Mouse (Mus musculus) megakaryocyte, adult 5-6 weeks (primary cell): ENCODE measurements around the gene Grn. TPM values are rescaled to one million over a fixed set of nuclear protein-coding genes. Genes with fewer than 3 reads are reported as not detected.

Source experiments
- ATAC-seq: 2 replicates; pipeline ENCODE4 v1.8.0; 2016; ENCODE audit warnings: mild to moderate bottlenecking, inconsistent platforms; ENCODE audit not compliant: poor library complexity, severe bottlenecking
- total RNA-seq, 2 experiments: library from RNA; stranded (forward) in 1 of 2; stranded (reverse) in 1 of 2; fragments of 153-499, 151-499 nt in 1 of 2; fragments of 221-1000, 200-1000 nt in 1 of 2; gene quantifications; 2 replicates each; pipeline versions ENCODE4 v1.2.3 to v1.2.4; 2015 to 2017

Gene Grn
- total RNA-seq, 2 experiments from 2014 or later = 201 to 566 TPM

- ATAC-seq = no peak
These were observed 8.6 kb upstream of the Grn start for GRCm38 (mm10) chr11:102421559-102421958.

DNA sequence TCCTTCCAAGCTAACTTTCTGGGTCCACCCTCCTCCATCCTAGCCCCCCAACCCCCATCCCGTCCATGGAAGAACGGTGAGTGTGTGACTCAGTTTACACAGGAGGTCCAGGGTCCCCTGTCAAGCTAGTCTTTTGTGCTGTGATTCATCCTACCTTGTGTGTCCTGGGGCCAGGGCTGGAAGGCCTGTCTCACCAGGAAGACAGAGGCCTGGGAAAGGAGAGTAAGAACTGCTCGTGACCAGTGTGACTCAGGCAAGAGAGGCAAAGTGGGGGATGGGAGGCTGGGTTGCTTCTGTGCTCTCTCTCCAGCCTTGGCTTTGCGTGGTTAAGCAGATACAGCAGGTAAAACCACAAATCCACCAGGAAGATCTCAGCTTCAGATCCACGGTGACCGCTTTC, 5.4 kb upstream of the Grn start:
- ATAC-seq = no peak

DNA sequence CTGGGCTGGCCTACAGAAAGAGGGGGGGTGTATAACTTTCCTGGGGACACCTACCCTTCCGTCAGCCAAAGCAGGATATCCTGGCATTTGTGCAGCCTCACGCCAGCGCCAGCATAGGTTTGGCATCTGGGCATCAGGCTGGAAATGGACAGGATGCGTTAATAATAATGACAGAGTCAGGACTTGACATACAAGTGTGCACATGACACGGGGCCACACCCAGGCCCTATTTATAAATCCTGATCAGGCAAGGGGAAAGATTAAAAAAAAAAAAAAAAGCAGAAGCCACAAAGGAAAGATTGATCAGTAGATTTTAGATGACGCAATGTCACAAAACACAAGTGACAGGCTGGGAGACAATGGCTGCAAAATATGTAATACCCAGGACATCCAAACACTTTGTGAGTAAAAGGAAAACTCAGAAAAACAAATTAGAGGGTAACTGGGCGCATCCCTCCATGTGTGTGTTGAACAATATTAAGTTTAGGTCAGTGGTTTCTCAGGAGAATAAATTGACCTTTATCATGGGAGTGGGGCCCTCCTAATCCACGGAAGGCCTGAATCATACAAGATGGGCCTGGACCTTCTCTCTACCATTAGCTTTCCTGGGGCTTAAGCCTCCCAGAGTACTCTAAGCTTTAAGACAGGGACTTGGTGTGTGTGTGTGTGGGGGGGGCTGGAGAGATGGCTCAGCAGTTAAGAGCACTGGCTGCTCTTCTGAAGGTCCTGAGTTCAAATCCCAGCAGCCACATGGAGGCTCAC, 4.4 kb upstream of the Grn start:
- 0 out of 2 replicates have a peak, but pooled peaks have one; percentile 7 for ATAC-seq

DNA sequence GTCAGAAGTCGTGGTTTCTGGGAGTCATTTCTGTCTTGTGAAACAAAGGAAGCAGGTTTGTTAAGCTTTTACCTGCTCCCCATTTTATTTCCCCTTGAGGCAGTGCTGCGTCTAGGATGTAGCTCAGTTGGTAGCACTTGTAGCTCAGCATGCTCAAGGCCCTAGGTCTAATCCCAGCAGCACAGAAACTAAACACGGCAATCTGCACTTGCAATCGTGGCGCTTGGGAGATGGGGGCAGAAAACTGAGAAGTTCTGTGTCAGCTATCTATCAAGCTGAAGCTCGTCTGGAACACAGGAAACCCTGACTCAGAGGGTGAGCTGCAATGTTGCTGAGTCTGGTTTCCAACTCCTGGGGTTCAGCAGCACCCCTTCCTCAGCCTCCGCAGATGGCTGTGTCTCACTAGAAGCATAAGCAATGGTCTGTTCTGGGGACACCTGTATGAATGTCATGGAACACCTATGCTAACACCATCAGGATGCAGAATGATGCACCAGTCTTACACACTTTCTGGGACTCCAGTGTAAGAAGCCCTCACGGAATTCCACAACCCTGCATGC, 1.1 kb upstream of the Grn start:
- ATAC-seq = 0 out of 2 replicates have a peak, but pooled peaks have one; percentile 14

DNA sequence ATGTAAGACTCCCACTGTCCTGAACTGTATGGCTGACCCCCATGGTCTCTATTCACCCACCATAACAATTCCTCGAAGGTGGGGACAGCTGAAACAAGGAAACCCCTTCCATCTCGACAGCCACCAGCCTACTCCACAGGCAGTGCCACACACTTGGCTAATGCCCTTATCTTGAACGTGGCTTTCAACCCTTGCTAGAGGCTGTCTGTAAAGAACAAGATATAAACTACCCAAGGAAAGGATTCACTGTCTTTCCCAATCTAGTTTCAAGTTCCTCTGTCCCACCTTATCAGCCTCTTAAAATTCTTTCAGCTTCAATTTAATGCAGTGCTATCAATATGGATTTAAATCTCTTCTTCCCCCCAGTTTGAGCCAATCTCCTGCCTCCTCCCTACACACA, 564 bp upstream of the Grn start:
- no peak for ATAC-seq

GRCm38 (mm10) chr11:102431018-102431645, 1.0 kb downstream of the Grn start:
- peak; percentile 17; the same call in 1 of the 2 replicates for ATAC-seq

DNA sequence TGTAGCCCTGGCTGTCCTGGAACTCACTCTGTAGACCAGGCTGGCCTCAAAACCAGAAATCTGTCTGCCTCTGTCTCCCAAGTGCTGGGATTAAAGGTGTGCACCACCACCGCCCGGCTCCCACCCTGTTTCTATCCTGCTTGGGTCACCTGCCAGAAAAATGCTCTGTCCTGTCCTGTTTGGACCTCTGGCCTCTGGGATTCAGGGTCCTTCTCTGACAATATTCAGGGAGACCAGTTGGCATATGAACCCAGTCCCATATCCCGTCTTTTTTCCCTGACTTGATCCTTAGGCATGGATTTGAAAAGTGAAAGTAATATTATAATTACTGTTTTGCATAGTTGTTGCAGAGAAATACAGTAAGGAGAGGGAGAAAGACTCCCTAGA, 1.6 kb downstream of the Grn start:
- ATAC-seq = no peak

DNA sequence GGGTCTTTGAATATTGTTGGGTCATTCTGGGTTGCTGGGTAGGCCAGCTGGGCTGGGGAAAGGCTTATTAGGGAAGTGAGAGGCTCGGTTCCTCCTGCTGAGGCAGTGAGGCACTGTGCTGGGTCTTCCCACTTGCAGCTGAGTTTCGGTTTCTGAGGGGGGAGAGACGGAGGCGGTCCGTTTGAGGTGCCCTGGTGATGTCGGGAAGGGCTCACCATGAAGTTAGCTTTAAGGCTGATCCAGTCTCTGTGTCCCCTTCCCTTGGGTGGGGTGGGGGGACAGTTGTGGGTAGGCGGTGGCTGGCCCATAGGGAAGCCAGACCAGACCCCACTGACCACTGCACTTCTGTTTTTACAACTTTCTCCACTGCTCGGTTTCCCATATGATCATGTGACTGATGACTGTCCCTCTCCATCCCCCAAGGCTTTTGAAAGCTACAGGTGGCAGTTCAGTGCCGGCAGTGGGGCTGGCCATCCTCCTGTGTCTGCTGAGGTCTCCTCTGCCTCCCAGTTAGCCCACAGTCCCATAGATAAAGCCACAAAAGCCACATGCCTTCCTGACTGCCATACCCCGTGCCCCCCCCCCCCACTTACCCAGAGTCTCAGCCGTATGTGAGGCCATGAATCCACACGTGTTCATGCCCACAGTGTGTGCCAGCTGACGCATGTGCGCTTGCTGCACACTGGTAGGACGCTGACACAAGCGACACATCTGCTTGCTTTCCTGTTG, 2.2 kb downstream of the Grn start:
- peak; percentile 57 for ATAC-seq

GRCm38 (mm10) chr11:102432896-102433295, 2.8 kb downstream of the Grn start:
- ATAC-seq = no peak

GRCm38 (mm10) chr11:102433866-102434265, 3.8 kb downstream of the Grn start:
- ATAC-seq = no peak

GRCm38 (mm10) chr11:102434406-102434805, 4.3 kb downstream of the Grn start:
- peak; percentile 31; the same call in 1 of the 2 replicates for ATAC-seq

DNA sequence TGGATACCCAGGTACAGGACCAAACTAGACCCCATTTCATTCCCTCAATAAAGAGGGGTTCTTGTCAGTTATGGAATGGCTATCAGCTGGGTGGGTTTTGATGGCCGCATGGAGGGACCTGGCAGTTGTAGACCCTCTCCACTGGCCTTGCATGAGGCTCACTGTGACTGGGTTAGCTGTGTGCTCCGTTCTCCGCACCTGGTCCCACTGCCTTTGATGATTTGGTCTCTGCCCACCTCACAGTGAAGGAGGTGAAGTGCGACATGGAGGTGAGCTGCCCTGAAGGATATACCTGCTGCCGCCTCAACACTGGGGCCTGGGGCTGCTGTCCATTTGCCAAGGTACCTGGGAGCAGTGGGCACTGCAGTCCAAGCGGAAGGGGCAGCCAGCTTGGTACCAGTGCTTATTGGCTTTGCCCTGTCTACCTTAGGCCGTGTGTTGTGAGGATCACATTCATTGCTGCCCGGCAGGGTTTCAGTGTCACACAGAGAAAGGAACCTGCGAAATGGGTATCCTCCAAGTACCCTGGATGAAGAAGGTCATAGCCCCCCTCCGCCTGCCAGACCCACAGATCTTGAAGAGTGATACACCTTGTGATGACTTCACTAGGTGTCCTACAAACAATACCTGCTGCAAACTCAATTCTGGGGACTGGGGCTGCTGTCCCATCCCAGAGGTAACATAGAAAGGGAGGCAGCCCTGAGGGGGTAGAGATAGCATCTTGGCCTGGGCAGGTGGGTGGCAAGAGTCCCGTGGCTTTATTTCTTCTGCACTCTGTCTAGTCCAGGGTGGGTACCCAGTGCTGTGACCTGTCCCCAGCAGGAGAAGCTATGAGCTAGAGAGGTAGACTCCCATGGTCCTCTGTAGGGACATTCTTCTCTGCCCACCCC, 4.9 kb downstream of the Grn start:
- ATAC-seq = no peak

DNA sequence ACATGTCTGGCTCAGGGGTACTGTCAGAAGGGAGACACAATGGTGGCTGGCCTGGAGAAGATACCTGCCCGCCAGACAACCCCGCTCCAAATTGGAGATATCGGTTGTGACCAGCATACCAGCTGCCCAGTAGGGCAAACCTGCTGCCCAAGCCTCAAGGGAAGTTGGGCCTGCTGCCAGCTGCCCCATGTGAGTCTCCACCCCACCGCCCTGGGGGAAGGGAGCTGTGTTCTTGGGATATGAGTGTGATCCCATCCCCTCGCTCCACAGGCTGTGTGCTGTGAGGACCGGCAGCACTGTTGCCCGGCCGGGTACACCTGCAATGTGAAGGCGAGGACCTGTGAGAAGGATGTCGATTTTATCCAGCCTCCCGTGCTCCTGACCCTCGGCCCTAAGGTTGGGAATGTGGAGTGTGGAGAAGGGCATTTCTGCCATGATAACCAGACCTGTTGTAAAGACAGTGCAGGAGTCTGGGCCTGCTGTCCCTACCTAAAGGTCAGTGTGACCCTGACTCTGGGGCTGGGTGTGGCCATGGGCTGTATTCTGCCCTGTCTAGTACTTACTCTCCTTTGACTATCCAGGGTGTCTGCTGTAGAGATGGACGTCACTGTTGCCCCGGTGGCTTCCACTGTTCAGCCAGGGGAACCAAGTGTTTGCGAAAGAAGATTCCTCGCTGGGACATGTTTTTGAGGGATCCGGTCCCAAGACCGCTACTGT, 5.8 kb downstream of the Grn start:
- no peak for ATAC-seq

- ATAC-seq = no peak
These were observed 6.3 kb downstream of the Grn start for GRCm38 (mm10) chr11:102436471-102436790.

- peak; percentile 43; the same call in 1 of the 2 replicates for ATAC-seq
These were observed 7.3 kb downstream of the Grn start for GRCm38 (mm10) chr11:102437120-102438061.

- peak; percentile 53 for ATAC-seq
These were observed 8.3 kb downstream of the Grn start for GRCm38 (mm10) chr11:102438212-102439092.
